Mouse (Mus musculus) kidney, adult 2 months (tissue): ENCODE measurements around the gene Gm5788.

ENCODE experiments used
- CTCF ChIP-seq: fragments of 200-500 bp; conservative IDR thresholded peaks from 2 replicates; pipeline ENCODE4 v1.5.1; 2011; ENCODE audit warnings: low read depth, mild to moderate bottlenecking, control low read depth, low read length, moderate library complexity, mixed read lengths; ENCODE audit not compliant: insufficient read depth, insufficient read length
- POLR2A ChIP-seq: fragments of 200-500 bp; IDR thresholded peaks from one replicate; pipeline ENCODE4 v1.6.1; 2011; ENCODE audit warnings: low read depth, low read length, control low read depth

GRCm38 (mm10) chr12:87543927-87544326, 49.4 kb downstream of the Gm5788 start:
- TF ChIP-seq CTCF (no peak), POLR2A (no peak)
